Mouse (Mus musculus) kidney, adult 9 months (tissue): Measurements from ENCODE around the gene Bcap29.

ENCODE experiments used
- DNase-seq: peaks from one replicate; pipeline ENCODE4 v3.0.0; 2022

Bcap29 gene

GRCm38 (mm10) chr12:31578691-31579476 lies 55.6 kb downstream of the Bcap29 start:
- DNase-seq = no peak

- no peak for DNase-seq
Observed at GRCm38 (mm10) chr12:31574506-31574905, 60.0 kb downstream of the Bcap29 start.

- no peak for DNase-seq
Observed at GRCm38 (mm10) chr12:31569784-31570183, 64.7 kb downstream of the Bcap29 start.

- DNase-seq = no peak
Observed at GRCm38 (mm10) chr12:31568661-31569060, 65.8 kb downstream of the Bcap29 start.

GRCm38 (mm10) chr12:31567535-31567934 lies 66.9 kb downstream of the Bcap29 start:
- DNase-seq = peak; percentile 8

GRCm38 (mm10) chr12:31560712-31561111 lies 73.7 kb downstream of the Bcap29 start:
- no peak for DNase-seq

- no peak for DNase-seq
Observed at GRCm38 (mm10) chr12:31560002-31560401, 74.5 kb downstream of the Bcap29 start.

GRCm38 (mm10) chr12:31554371-31554770 lies 80.1 kb downstream of the Bcap29 start:
- no peak for DNase-seq

- DNase-seq = no peak
Observed at GRCm38 (mm10) chr12:31551252-31551651, 83.2 kb downstream of the Bcap29 start.

- no peak for DNase-seq
Observed at GRCm38 (mm10) chr12:31546061-31546460, 88.4 kb downstream of the Bcap29 start.

- DNase-seq = no peak
Observed at GRCm38 (mm10) chr12:31545219-31545618, 89.2 kb downstream of the Bcap29 start.

- DNase-seq = no peak
Observed at GRCm38 (mm10) chr12:31541541-31541940, 92.9 kb downstream of the Bcap29 start.
